ENCODE assay signal across 12 mouse cellular contexts in genomic region chr17:47230715-47231114, GRCm38 (mm10).
A peak's percentile ranks its signal among the peaks of the same experiment; 100 is the strongest.
DNase-seq lines count a peak whose midpoint lies in the region; ATAC-seq and TF ChIP-seq lines count a peak whose summit lies in the region.
"Had no signal": no experiment of that assay in that cellular context is flagged by ENCODE, and none has a peak within 500 bp of the region (broad histone marks: within the 10 kb centered on the region; RNA-seq: fewer than 3 reads in every experiment).

No protein-coding gene starts in this region.

- H3K4me3 ChIP-seq in liver, embryonic 11.5 days (ENCODE audit: low read depth, low read length): no peak overlapping the region
- H3K4me3 ChIP-seq in forebrain, embryonic 14.5 days (ENCODE audit: low read depth, low read length): no peak overlapping the region
- H3K4me3 ChIP-seq: forebrain, embryonic 13.5 days; stomach, embryonic 15.5 days had no signal

- no peaks in the 10 kb centered on the region for H3K27me3 ChIP-seq in liver, embryonic 11.5 days (replicated peaks; ENCODE audit: control insufficient read depth, insufficient read depth, low read length)
- H3K27me3 ChIP-seq in forebrain, embryonic 14.5 days (replicated peaks; ENCODE audit: control insufficient read depth, insufficient read depth, low read length): no peaks in the 10 kb centered on the region
- H3K27me3 ChIP-seq: forebrain, embryonic 13.5 days; stomach, embryonic 15.5 days had no signal

- no peak for ATAC-seq in CD4-positive, CD25-positive, alpha-beta regulatory T cell, adult 4 months
- no peak for ATAC-seq in liver, embryonic 11.5 days (replicated peaks; ENCODE audit: low FRiP score)
- no peak for ATAC-seq in forebrain, embryonic 14.5 days
- ATAC-seq: forebrain, embryonic 13.5 days had no signal

- H3K36me3 ChIP-seq in liver, embryonic 11.5 days (ENCODE audit: control insufficient read depth, insufficient read depth, low read length): peaks cover 9% of the 10 kb centered on the region; the same call in 1 of the 2 replicates
- peaks cover 14% of the 10 kb centered on the region for H3K36me3 ChIP-seq in forebrain, embryonic 14.5 days (ENCODE audit: control insufficient read depth, insufficient read depth, low read length)

- no peak overlapping the region for H3K9ac ChIP-seq in liver, embryonic 11.5 days (ENCODE audit: low read depth, low read length)
- H3K9ac ChIP-seq in forebrain, embryonic 14.5 days (ENCODE audit: low read length): no peak overlapping the region
- H3K9ac ChIP-seq: forebrain, embryonic 13.5 days; stomach, embryonic 15.5 days had no signal

- peaks cover 2% of the 10 kb centered on the region; the same call in 1 of the 2 replicates for H3K4me1 ChIP-seq in liver, embryonic 11.5 days (replicated peaks; ENCODE audit: control insufficient read depth, insufficient read depth, low read length)
- H3K4me1 ChIP-seq in forebrain, embryonic 14.5 days (ENCODE audit: control insufficient read depth, insufficient read depth, low read length): no peaks in the 10 kb centered on the region
- H3K4me1 ChIP-seq: forebrain, embryonic 13.5 days had no signal

- TF ChIP-seq CTCF in brain, embryonic 14.5 days (IDR thresholded peaks at IDR 0.05; ENCODE audit: borderline replicate concordance, extremely low read depth, insufficient read depth, insufficient read length): peak; percentile 16; the same call in 1 of the 2 replicates

- WGBS in liver, embryonic 11.5 days: 93% methylated on average over 10 of the region's 10 CpGs
- 99% methylated on average over 10 of the region's 10 CpGs for WGBS in forebrain, embryonic 14.5 days

- DNase-seq in CD4-positive, CD25-positive, alpha-beta regulatory T cell, adult 2 months (ENCODE audit: low read depth, low spot score): peak; percentile 47
- DNase-seq in liver (peak; percentile 12), A20 (ENCODE audit: low read depth, low spot score) (peak; percentile 39)
- no peak for DNase-seq in liver, embryonic 11.5 days (ENCODE audit: low spot score)
- DNase-seq in brain, embryonic 14.5 days (ENCODE audit: low read depth): no peak
- no peak for DNase-seq in forebrain, embryonic 14.5 days (ENCODE audit: low spot score)
- DNase-seq in right cerebral cortex, postnatal 4 days: no peak
- DNase-seq: heart, postnatal 36 days; left cerebral cortex, postnatal 4 days had no signal

- TF ChIP-seq POLR2A in brain, embryonic 14.5 days (IDR thresholded peaks at IDR 0.05; ENCODE audit: borderline replicate concordance, extremely low read depth, insufficient read depth, insufficient read length, poor library complexity, severe bottlenecking): no peak

- no peaks in the 10 kb centered on the region for H3K9me3 ChIP-seq in liver, embryonic 11.5 days (ENCODE audit: control insufficient read depth, low read length)
- H3K9me3 ChIP-seq in forebrain, embryonic 14.5 days (replicated peaks; ENCODE audit: control insufficient read depth, low read length): no peaks in the 10 kb centered on the region
- H3K9me3 ChIP-seq: stomach, embryonic 15.5 days had no signal

- H3K4me2 ChIP-seq in liver, embryonic 11.5 days: no peak overlapping the region
- H3K4me2 ChIP-seq in forebrain, embryonic 14.5 days (ENCODE audit: low read length): no peak overlapping the region
- H3K4me2 ChIP-seq: forebrain, embryonic 13.5 days; stomach, embryonic 15.5 days had no signal

- H3K27ac ChIP-seq in liver, embryonic 11.5 days (ENCODE audit: low read depth, low read length): no peak overlapping the region
- H3K27ac ChIP-seq in forebrain, embryonic 14.5 days (ENCODE audit: low read depth, low read length): no peak overlapping the region
- H3K27ac ChIP-seq: forebrain, embryonic 13.5 days; stomach, embryonic 15.5 days had no signal

Comparison
In these comparisons a context has a peak if more than half of its experiments do, and no peak if none do; other contexts are left out.
1. DNase-seq: peak in CD4-positive, CD25-positive, alpha-beta regulatory T cell, adult 2 months (single experiment), liver (single experiment) and A20 (single experiment); none in liver, embryonic 11.5 days (single experiment), brain, embryonic 14.5 days (single experiment), forebrain, embryonic 14.5 days (single experiment) and right cerebral cortex, postnatal 4 days (single experiment).